Mouse (Mus musculus) small intestine, adult 2 months (tissue): ENCODE results near the gene Ccdc91. TPM values are rescaled to one million over a fixed set of nuclear protein-coding genes. Genes with fewer than 3 reads are reported as not detected.

Source experiments
- H3K27ac ChIP-seq: fragments of 200-500 bp; 2 replicates; pipeline ENCODE4 v1.5.1; 2012; ENCODE audit warnings: low read depth, low read length, control low read depth, inconsistent platforms; ENCODE audit not compliant: insufficient read depth
- H3K27me3 ChIP-seq: fragments of 200-500 bp; 2 replicates; pipeline ENCODE4 v1.6.1; 2012; ENCODE audit warnings: mild to moderate bottlenecking, moderate library complexity, low read length, inconsistent platforms; ENCODE audit not compliant: control insufficient read depth, insufficient read depth
- H3K36me3 ChIP-seq: fragments of 200-500 bp; 2 replicates; pipeline ENCODE4 v1.6.1; 2012; ENCODE audit warnings: mild to moderate bottlenecking, low read length, control low read depth, inconsistent platforms; ENCODE audit not compliant: control insufficient read depth, insufficient read depth
- H3K4me1 ChIP-seq: fragments of 200-500 bp; 2 replicates; pipeline ENCODE4 v1.6.1; 2012; ENCODE audit warnings: low read length, inconsistent platforms, mixed read lengths; ENCODE audit not compliant: control insufficient read depth, insufficient read depth, insufficient read length
- H3K4me3 ChIP-seq: fragments of 200-500 bp; 2 replicates; pipeline ENCODE4 v1.5.1; 2012; ENCODE audit warnings: low read depth, mild to moderate bottlenecking, control low read depth, inconsistent platforms, low read length, moderate library complexity
- CTCF ChIP-seq: fragments of 200-500 bp; IDR thresholded peaks from 2 replicates; pipeline ENCODE4 v1.5.1; 2012; ENCODE audit warnings: low read depth, mild to moderate bottlenecking, control low read depth, inconsistent platforms, low read length, moderate library complexity, mixed read lengths; ENCODE audit not compliant: insufficient replicate concordance, insufficient read length; ENCODE audit errors: extremely low read depth
- POLR2A ChIP-seq: fragments of 200-500 bp; IDR thresholded peaks from 2 replicates; pipeline ENCODE4 v1.6.1; 2012; ENCODE audit warnings: low read depth, mild to moderate bottlenecking, control low read depth, inconsistent platforms, low read length, moderate library complexity
- WGBS: fragments of 180-500 bp; shearing (Covaris S2); methylation state at CpG from one replicate; pipeline ENCODE4 v1.1.7; 2018; 5-methylcytosine and 5-hydroxymethylcytosine counted together
- polyA plus RNA-seq: library from polyadenylated mRNA; depleted of rRNA; stranded (reverse); fragments of >200 nt; gene quantifications from 2 replicates; pipeline ENCODE4 v1.2.3, GENCODE M21; 2012

Gene Ccdc91
- polyA plus RNA-seq, 1 experiment: 13.7 TPM

- no peaks in the 10 kb centered on the region for H3K27me3 ChIP-seq
- 70% methylated on average over 1 of the region's 1 CpGs for WGBS
- no peak overlapping the region for H3K27ac ChIP-seq
- no peaks in the 10 kb centered on the region for H3K4me1 ChIP-seq
- TF ChIP-seq POLR2A (no peak), CTCF (no peak)
- H3K4me3 ChIP-seq: no peak overlapping the region
- H3K36me3 ChIP-seq: no peaks in the 10 kb centered on the region
Observed at GRCm38 (mm10) chr6:147660718-147661117, 185.1 kb downstream of the Ccdc91 start.

GRCm38 (mm10) chr6:147661841-147662240 lies 186.2 kb downstream of the Ccdc91 start:
- H3K4me1 ChIP-seq: no peaks in the 10 kb centered on the region
- no peaks in the 10 kb centered on the region for H3K27me3 ChIP-seq
- TF ChIP-seq CTCF: no peak
- no peak for TF ChIP-seq POLR2A
- H3K36me3 ChIP-seq: no peaks in the 10 kb centered on the region
- H3K4me3 ChIP-seq: no peak overlapping the region
- WGBS: 88% methylated on average over 4 of the region's 4 CpGs
- H3K27ac ChIP-seq: no peak overlapping the region

- Histone ChIP-seq H3K27me3 (no peaks in the 10 kb centered on the region), H3K4me1 (no peaks in the 10 kb centered on the region), H3K36me3 (no peaks in the 10 kb centered on the region), H3K27ac (no peak overlapping the region), H3K4me3 (no peak overlapping the region)
- 63% methylated on average over 2 of the region's 2 CpGs for WGBS
- TF ChIP-seq POLR2A (no peak), CTCF (no peak)
Observed at GRCm38 (mm10) chr6:147662610-147663009, 187.0 kb downstream of the Ccdc91 start.

- WGBS: 64% methylated on average over 3 of the region's 3 CpGs
Observed at GRCm38 (mm10) chr6:147664339-147664738, 188.7 kb downstream of the Ccdc91 start.

GRCm38 (mm10) chr6:147671366-147671765 lies 195.7 kb downstream of the Ccdc91 start:
- Histone ChIP-seq H3K27me3 (no peaks in the 10 kb centered on the region), H3K4me1 (no peaks in the 10 kb centered on the region), H3K4me3 (no peak overlapping the region), H3K36me3 (no peaks in the 10 kb centered on the region), H3K27ac (no peak overlapping the region)
- TF ChIP-seq CTCF: no peak
- TF ChIP-seq POLR2A: no peak
- WGBS: 89% methylated on average over 1 of the region's 1 CpGs

More at GRCm38 (mm10) chr6:147664339-147664738, 188.7 kb downstream of the Ccdc91 start:
- Histone ChIP-seq H3K4me3 (no peak overlapping the region), H3K27ac (no peak overlapping the region), H3K27me3 (no peaks in the 10 kb centered on the region), H3K36me3 (no peaks in the 10 kb centered on the region), H3K4me1 (no peaks in the 10 kb centered on the region)
- TF ChIP-seq POLR2A (no peak), CTCF (peak; percentile 52; the same call in 1 of the 2 replicates)

- no peak overlapping the region for H3K27ac ChIP-seq
Observed at GRCm38 (mm10) chr6:147672481-147672880, 196.9 kb downstream of the Ccdc91 start.

GRCm38 (mm10) chr6:147675022-147675733 lies 199.6 kb downstream of the Ccdc91 start:
- H3K4me3 ChIP-seq: no peak overlapping the region
- no peaks in the 10 kb centered on the region for H3K4me1 ChIP-seq
- H3K27ac ChIP-seq: no peak overlapping the region
- 93% methylated on average over 7 of the region's 7 CpGs for WGBS
- no peaks in the 10 kb centered on the region for H3K36me3 ChIP-seq
- TF ChIP-seq POLR2A (no peak), CTCF (no peak)
- no peaks in the 10 kb centered on the region for H3K27me3 ChIP-seq

More at GRCm38 (mm10) chr6:147672481-147672880, 196.9 kb downstream of the Ccdc91 start:
- Histone ChIP-seq H3K27me3 (no peaks in the 10 kb centered on the region), H3K4me3 (no peak overlapping the region), H3K36me3 (no peaks in the 10 kb centered on the region), H3K4me1 (no peaks in the 10 kb centered on the region)
- no peak for TF ChIP-seq POLR2A
- WGBS: 66% methylated on average over 2 of the region's 2 CpGs
